Mouse (Mus musculus): ENCODE results near the gene Vmn1r23.
"Not testable (repeated sequence)": the region's sequence is repeated elsewhere in the genome, so short reads cannot be mapped to it uniquely, and the experiment has no call there.

Gene Vmn1r23

GRCm38 (mm10) chr6:57926738-57927137 lies at the start of gene Vmn1r23:
Gene Vmn1r23 (minus strand): TSS chr6:57926838.
- no peak for DNase-seq (ENCODE audit: low spot score in 2 of 2)

- not testable (repeated sequence) for DNase-seq (ENCODE audit: low spot score in 2 of 2)
Measured at GRCm38 (mm10) chr6:57961403-57961802, 34.8 kb upstream of the Vmn1r23 start, which contains the start of gene Vmn1r24. Gene Vmn1r24 (minus strand): TSS chr6:57961503.

GRCm38 (mm10) chr6:57907928-57908327 lies 18.7 kb downstream of the Vmn1r23 start, which contains the start of gene Vmn1r22:
Gene Vmn1r22 (minus strand): TSS chr6:57908028.
- DNase-seq (ENCODE audit: low spot score in 2 of 2), result no peak
